Mouse (Mus musculus): ENCODE results near the gene Zfp985. TPM values are rescaled to one million over a fixed set of nuclear protein-coding genes. Genes with fewer than 3 reads are reported as not detected.

Zfp985 gene
- total and polyA plus RNA-seq, 2 experiments from 2014 or later = 0.38 TPM; not detected in 1

Other genes with a start within 250 kb of the Zfp985 start
- 0.38 TPM in 1 of 2 replicates, not detected in the other for gene Zfp988, start 247.6 kb upstream of the Zfp985 start, total RNA-seq (2014; rRNA removed)
- not detected in 2 replicates for gene Zfp988, start 247.6 kb upstream of the Zfp985 start, polyA plus RNA-seq (2015; fragmentation: Nextera tagmentation; extraction: Ambion mirVana)
- 0.31 TPM in 1 of 2 replicates, not detected in the other for gene Zfp978, start 192.0 kb upstream of the Zfp985 start, total RNA-seq (2014; rRNA removed)
- not detected in 2 replicates for gene Zfp978, start 192.0 kb upstream of the Zfp985 start, polyA plus RNA-seq (2015; fragmentation: Nextera tagmentation; extraction: Ambion mirVana)
- gene Zfp982, start 60.9 kb upstream of the Zfp985 start, total RNA-seq (2014; rRNA removed) = 3.1 and 6.4 TPM in 2 replicates
- 1.4 and 2.2 TPM in 2 replicates for gene Zfp982, start 60.9 kb upstream of the Zfp985 start, polyA plus RNA-seq (2015; fragmentation: Nextera tagmentation; extraction: Ambion mirVana)
- 0.69 and 1.8 TPM in 2 replicates for gene Gm16503, start 13.1 kb upstream of the Zfp985 start, total RNA-seq (2014; rRNA removed)
- 0.08 and 0.28 TPM in 2 replicates for gene Gm16503, start 13.1 kb upstream of the Zfp985 start, polyA plus RNA-seq (2015; fragmentation: Nextera tagmentation; extraction: Ambion mirVana)
- gene Zfp979, start 89.2 kb downstream of the Zfp985 start, total RNA-seq (2014; rRNA removed) = 1.9 and 4.0 TPM in 2 replicates
- gene Zfp979, start 89.2 kb downstream of the Zfp985 start, polyA plus RNA-seq (2015; fragmentation: Nextera tagmentation; extraction: Ambion mirVana) = 0.86 and 1.6 TPM in 2 replicates
- not detected in 2 replicates for gene Zfp534, start 149.3 kb downstream of the Zfp985 start, total RNA-seq (2014; rRNA removed)
- not detected in 2 replicates for gene Zfp534, start 149.3 kb downstream of the Zfp985 start, polyA plus RNA-seq (2015; fragmentation: Nextera tagmentation; extraction: Ambion mirVana)

Measured in forebrain, postnatal 0 days (tissue).